22 mouse cellular contexts compared by ENCODE assay signal in genomic region chr1:170709969-170710368, GRCm38 (mm10).
A peak's percentile ranks its signal among the peaks of the same experiment; 100 is the strongest.
DNase-seq lines count a peak whose midpoint lies in the region; ATAC-seq and TF ChIP-seq lines count a peak whose summit lies in the region.
"Had no signal": no experiment of that assay in that cellular context is flagged by ENCODE, and none has a peak within 500 bp of the region (broad histone marks: within the 10 kb centered on the region; RNA-seq: fewer than 3 reads in every experiment).

No protein-coding gene starts in this region.

- no peak for TF ChIP-seq CTCF in CH12.LX (conservative IDR thresholded peaks at IDR 0.05 in 1 of 2, IDR thresholded peaks at IDR 0.05 in 1 of 2; ENCODE audit: low read depth in 2 of 2, low read length in 2 of 2)
- TF ChIP-seq CTCF in bone marrow, adult 2 months (IDR thresholded peaks at IDR 0.05; ENCODE audit: control insufficient read depth, insufficient read depth, low read length) = no peak
- TF ChIP-seq CTCF in liver, embryonic 14.5 days (IDR thresholded peaks at IDR 0.05; ENCODE audit: low read depth) = no peak

- in situ Hi-C loops in CH12.LX (cut with MboI; ENCODE audit: low pct_ligation_motif_present, low pct_unique_long_range_greater_than_20kb, low sequenced_read_pairs) = no loop called here

- peak overlapping the region; percentile 87 for H3K4me2 ChIP-seq in CH12.LX (ENCODE audit: insufficient read depth, low read depth, poor library complexity, severe bottlenecking)
- no peak overlapping the region for H3K4me2 ChIP-seq in liver, embryonic 14.5 days (ENCODE audit: low read depth)
- H3K4me2 ChIP-seq: embryonic facial prominence, embryonic 15.5 days; heart, embryonic 12.5 days; hindbrain, embryonic 14.5 days; limb, embryonic 12.5 days; midbrain, embryonic 15.5 days; neural tube, embryonic 15.5 days had no signal

- H3K4me3 ChIP-seq in CH12.LX (replicated peaks in 1 of 3; ENCODE audit: low read depth in 2 of 3, low read length in 2 of 3, poor library complexity in 1 of 3) = peak overlapping the region in 2 of 3 experiments; percentile 49 to 54
- peak overlapping the region; percentile 13 for H3K4me3 ChIP-seq in bone marrow, adult 2 months (replicated peaks; ENCODE audit: control insufficient read depth, low read depth, low read length)
- H3K4me3 ChIP-seq in liver, embryonic 14.5 days (ENCODE audit: insufficient read depth in 1 of 2, low read depth in 2 of 2, low read length in 2 of 2) = no peak overlapping the region
- no peak overlapping the region for H3K4me3 ChIP-seq in embryonic facial prominence, embryonic 10.5 days
- no peak overlapping the region for H3K4me3 ChIP-seq in heart, embryonic 10.5 days
- H3K4me3 ChIP-seq: embryonic facial prominence, embryonic 15.5 days; heart, embryonic 12.5 days; limb, embryonic 12.5 days; midbrain, embryonic 10.5 days; midbrain, embryonic 15.5 days; neural tube, embryonic 15.5 days had no signal

- no peak for TF ChIP-seq EP300 in CH12.LX (IDR thresholded peaks at IDR 0.05; ENCODE audit: low read length)
- no peak for TF ChIP-seq EP300 in liver, embryonic 14.5 days (IDR thresholded peaks at IDR 0.05; ENCODE audit: low read depth)

- no peaks in the 10 kb centered on the region for H3K9me3 ChIP-seq in CH12.LX (replicated peaks; ENCODE audit: low read length)
- no peaks in the 10 kb centered on the region for H3K9me3 ChIP-seq in liver, embryonic 14.5 days (ENCODE audit: control insufficient read depth, low read length)
- no peaks in the 10 kb centered on the region for H3K9me3 ChIP-seq in embryonic facial prominence, embryonic 10.5 days
- H3K9me3 ChIP-seq in heart, embryonic 10.5 days = no peaks in the 10 kb centered on the region
- H3K9me3 ChIP-seq: embryonic facial prominence, embryonic 15.5 days; heart, embryonic 12.5 days; limb, embryonic 12.5 days; midbrain, embryonic 10.5 days; midbrain, embryonic 15.5 days; neural tube, embryonic 15.5 days had no signal

- DNase-seq in CH12.LX (ENCODE audit: extremely low read depth) = no peak
- no peak for DNase-seq in liver, embryonic 14.5 days (ENCODE audit: low read depth in 3 of 3, low spot score in 3 of 3)
- no peak for DNase-seq in embryonic facial prominence, embryonic 10.5 days (ENCODE audit: low spot score)
- no peak for DNase-seq in heart, embryonic 10.5 days (ENCODE audit: low spot score)
- DNase-seq: adrenal gland, adult 8-10 months; cerebellum, adult 11-12 months; cerebellum, adult 9-11 months; kidney, adult 9 months; kidney, postnatal 10 days; right cerebral cortex, postnatal 25 days had no signal

- TF ChIP-seq RAD21 in CH12.LX (IDR thresholded peaks at IDR 0.05; ENCODE audit: low read depth, low read length) = no peak

- peaks cover 20 to 32% of the 10 kb centered on the region in 2 experiments for H3K36me3 ChIP-seq in CH12.LX (replicated peaks in 1 of 2; ENCODE audit: control insufficient read depth in 1 of 2, insufficient read depth in 1 of 2, low read length in 1 of 2)
- H3K36me3 ChIP-seq in liver, embryonic 14.5 days (replicated peaks; ENCODE audit: control insufficient read depth, insufficient read depth, low read depth) = no peaks in the 10 kb centered on the region
- H3K36me3 ChIP-seq in embryonic facial prominence, embryonic 10.5 days (replicated peaks) = peaks cover 9% of the 10 kb centered on the region; the same call in 1 of the 2 replicates
- peaks cover 15% of the 10 kb centered on the region for H3K36me3 ChIP-seq in heart, embryonic 10.5 days
- H3K36me3 ChIP-seq: midbrain, embryonic 15.5 days had no signal

- dilution Hi-C loops in CH12.LX (cut with MboI; ENCODE audit: extremely low pct_ligation_motif_present, extremely low pct_unique_long_range_greater_than_20kb, low sequenced_read_pairs) = no loop called here

- peak overlapping the region; percentile 91 for H3K27ac ChIP-seq in CH12.LX (ENCODE audit: insufficient read depth, low read depth)
- peak overlapping the region; percentile 84 for H3K27ac ChIP-seq in bone marrow, adult 2 months (ENCODE audit: control insufficient read depth, insufficient read depth, low read depth, low read length, poor library complexity)
- H3K27ac ChIP-seq in liver, embryonic 14.5 days = no peak overlapping the region
- no peak overlapping the region for H3K27ac ChIP-seq in embryonic facial prominence, embryonic 10.5 days (replicated peaks)
- no peak overlapping the region for H3K27ac ChIP-seq in heart, embryonic 10.5 days
- H3K27ac ChIP-seq: embryonic facial prominence, embryonic 15.5 days; hindbrain, embryonic 14.5 days; limb, embryonic 12.5 days; midbrain, embryonic 10.5 days; midbrain, embryonic 15.5 days; neural tube, embryonic 15.5 days; stomach, postnatal 0 days had no signal

- H3K27me3 ChIP-seq in CH12.LX (replicated peaks) = no peaks in the 10 kb centered on the region
- no peaks in the 10 kb centered on the region for H3K27me3 ChIP-seq in liver, embryonic 14.5 days (ENCODE audit: control insufficient read depth, insufficient read depth, low read length)
- no peaks in the 10 kb centered on the region for H3K27me3 ChIP-seq in embryonic facial prominence, embryonic 10.5 days (replicated peaks; ENCODE audit: low read depth, poor library complexity, severe bottlenecking)
- H3K27me3 ChIP-seq in heart, embryonic 10.5 days (ENCODE audit: insufficient read depth, poor library complexity, severe bottlenecking) = no peaks in the 10 kb centered on the region
- H3K27me3 ChIP-seq: embryonic facial prominence, embryonic 15.5 days; heart, embryonic 12.5 days; limb, embryonic 12.5 days; midbrain, embryonic 15.5 days; neural tube, embryonic 15.5 days had no signal

- H3K4me1 ChIP-seq in CH12.LX (ENCODE audit: control insufficient read depth in 1 of 2, insufficient read depth in 2 of 2) = peaks cover 16 to 73% of the 10 kb centered on the region in 2 experiments
- peaks cover 10% of the 10 kb centered on the region for H3K4me1 ChIP-seq in bone marrow, adult 2 months (ENCODE audit: control insufficient read depth, insufficient read depth, low read length)
- H3K4me1 ChIP-seq in liver, embryonic 14.5 days (replicated peaks; ENCODE audit: control insufficient read depth in 2 of 2, insufficient read depth in 2 of 2, low read length in 1 of 2) = peaks cover 0 to 10% of the 10 kb centered on the region in 2 experiments; a peak in 2 of 4 replicates
- no peaks in the 10 kb centered on the region for H3K4me1 ChIP-seq in embryonic facial prominence, embryonic 10.5 days
- peaks cover 8% of the 10 kb centered on the region; the same call in 1 of the 2 replicates for H3K4me1 ChIP-seq in heart, embryonic 10.5 days
- H3K4me1 ChIP-seq: embryonic facial prominence, embryonic 15.5 days; limb, embryonic 12.5 days; midbrain, embryonic 10.5 days; midbrain, embryonic 15.5 days; neural tube, embryonic 15.5 days had no signal

- H3K9ac ChIP-seq in CH12.LX (ENCODE audit: insufficient read depth, low read depth) = peak overlapping the region; percentile 62
- H3K9ac ChIP-seq in liver, embryonic 14.5 days (replicated peaks) = no peak overlapping the region
- H3K9ac ChIP-seq: embryonic facial prominence, embryonic 15.5 days; heart, embryonic 12.5 days; hindbrain, embryonic 14.5 days; limb, embryonic 12.5 days; midbrain, embryonic 15.5 days; neural tube, embryonic 15.5 days had no signal

- H3K79me2 ChIP-seq in CH12.LX (replicated peaks; ENCODE audit: control insufficient read depth, extremely low read depth, insufficient read depth, poor library complexity, severe bottlenecking) = peaks cover 9% of the 10 kb centered on the region

- ATAC-seq in liver, embryonic 14.5 days (ENCODE audit: insufficient read depth) = peak; percentile 13; the same call in 1 of the 2 replicates
- ATAC-seq in megakaryocyte progenitor cell, adult 5-6 weeks (replicated peaks; ENCODE audit: poor library complexity) = 0 out of 2 replicates have a peak, but pooled peaks have one; percentile 5
- ATAC-seq: forebrain, embryonic 14.5 days; intestine, postnatal 0 days; midbrain, embryonic 15.5 days had no signal

- WGBS in bone marrow, adult 2 months = 44% methylated on average over 3 of the region's 3 CpGs
- 32% methylated on average over 3 of the region's 3 CpGs for WGBS in liver, embryonic 14.5 days (ENCODE audit: insufficient replicate concordance)
- 96% methylated on average over 3 of the region's 3 CpGs for WGBS in embryonic facial prominence, embryonic 10.5 days
- WGBS in heart, embryonic 10.5 days = 82% methylated on average over 3 of the region's 3 CpGs

- no peak for TF ChIP-seq POLR2A in CH12.LX (IDR thresholded peaks at IDR 0.05; ENCODE audit: low read depth, low read length)
- TF ChIP-seq POLR2A in bone marrow, adult 2 months (IDR thresholded peaks at IDR 0.05; ENCODE audit: borderline replicate concordance, control insufficient read depth, low read depth, low read length) = no peak

TF ChIP-seq in CH12.LX, 34 proteins besides CTCF, POLR2A, EP300 and RAD21:
- TF ChIP-seq MAX (IDR thresholded peaks at IDR 0.05; ENCODE audit: low read length) = no peak
- TF ChIP-seq CHD1 (IDR thresholded peaks at IDR 0.05; ENCODE audit: low read depth, low read length) = no peak
- no peak for TF ChIP-seq E2F4 (IDR thresholded peaks at IDR 0.05; ENCODE audit: insufficient replicate concordance, low read depth, low read length)
- no peak for TF ChIP-seq PAX5 (IDR thresholded peaks at IDR 0.05; ENCODE audit: low read length)

Comparison
In these comparisons a context has a peak if more than half of its experiments do, and no peak if none do; other contexts are left out.
1. H3K27ac ChIP-seq: peak in CH12.LX (single experiment) and bone marrow, adult 2 months (single experiment); none in liver, embryonic 14.5 days (single experiment), embryonic facial prominence, embryonic 10.5 days (single experiment) and heart, embryonic 10.5 days (single experiment).
2. H3K4me3 ChIP-seq: peak in CH12.LX (2 of 3) and bone marrow, adult 2 months (single experiment); none in liver, embryonic 14.5 days (0 of 2), embryonic facial prominence, embryonic 10.5 days (single experiment) and heart, embryonic 10.5 days (single experiment).